26 mouse cellular contexts compared by ENCODE assay signal in genomic region chr8:79067812-79068630, GRCm38 (mm10). TPM values are rescaled to one million over a fixed set of nuclear protein-coding genes. Genes with fewer than 3 reads are reported as not detected.
DNase-seq lines count a peak whose midpoint lies in the region; ATAC-seq and TF ChIP-seq lines count a peak whose summit lies in the region.
"Had no signal": no experiment of that assay in that cellular context is flagged by ENCODE, and none has a peak within 500 bp of the region (broad histone marks: within the 10 kb centered on the region; RNA-seq: fewer than 3 reads in every experiment).

No protein-coding gene starts in this region.

- H3K4me3 ChIP-seq in lung, embryonic 15.5 days = no peak overlapping the region
- no peak overlapping the region for H3K4me3 ChIP-seq in lung, adult 2 months (replicated peaks; ENCODE audit: extremely low read depth, low read depth, low read length)
- no peak overlapping the region for H3K4me3 ChIP-seq in embryonic fibroblast, embryonic 13.5 days (ENCODE audit: insufficient read depth, low read length)
- H3K4me3 ChIP-seq in kidney, embryonic 15.5 days (replicated peaks) = no peak overlapping the region
- H3K4me3 ChIP-seq: embryonic facial prominence, embryonic 10.5 days; embryonic facial prominence, embryonic 13.5 days; forebrain, embryonic 10.5 days; forebrain, embryonic 13.5 days; heart, embryonic 12.5 days; hindbrain, embryonic 12.5 days; hindbrain, embryonic 15.5 days had no signal

- peak overlapping the region; percentile 29; the same call in 1 of the 2 replicates for H3K27ac ChIP-seq in lung, embryonic 15.5 days
- H3K27ac ChIP-seq in embryonic fibroblast, embryonic 13.5 days (ENCODE audit: insufficient read depth, low read length) = peak overlapping the region; percentile 69
- H3K27ac ChIP-seq in kidney, embryonic 15.5 days = no peak overlapping the region
- H3K27ac ChIP-seq: embryonic facial prominence, embryonic 10.5 days; embryonic facial prominence, embryonic 13.5 days; forebrain, embryonic 10.5 days; forebrain, embryonic 13.5 days; hindbrain, embryonic 12.5 days; hindbrain, embryonic 15.5 days had no signal

- H3K36me3 ChIP-seq in lung, embryonic 15.5 days = peaks cover 9% of the 10 kb centered on the region; the same call in 1 of the 2 replicates
- H3K36me3 ChIP-seq in kidney, embryonic 15.5 days = peaks cover 66% of the 10 kb centered on the region

- DNase-seq in lung, adult 2 months = no peak
- peak; percentile 31 for DNase-seq in lung, postnatal 36 days
- no peak for DNase-seq in lung, postnatal 25 days (ENCODE audit: low spot score)
- DNase-seq: adrenal gland, adult 2 months; adrenal gland, postnatal 25 days; cerebellum, adult 11-12 months; cerebellum, adult 8-10 months; cerebellum, postnatal 10 days; cerebellum, postnatal 36 days; embryo, embryonic 11 days; gastrocnemius, postnatal 25 days; heart, adult 18-20 months; heart, postnatal 14 days had no signal

- H3K9ac ChIP-seq in lung, embryonic 15.5 days = no peak overlapping the region
- H3K9ac ChIP-seq in kidney, embryonic 15.5 days = no peak overlapping the region
- H3K9ac ChIP-seq: embryonic facial prominence, embryonic 13.5 days; forebrain, embryonic 13.5 days; heart, embryonic 12.5 days; hindbrain, embryonic 12.5 days; hindbrain, embryonic 15.5 days had no signal

- no peaks in the 10 kb centered on the region for H3K9me3 ChIP-seq in lung, embryonic 15.5 days
- H3K9me3 ChIP-seq in kidney, embryonic 15.5 days (replicated peaks) = no peaks in the 10 kb centered on the region
- H3K9me3 ChIP-seq: embryonic facial prominence, embryonic 10.5 days; embryonic facial prominence, embryonic 13.5 days; forebrain, embryonic 10.5 days; forebrain, embryonic 13.5 days; heart, embryonic 12.5 days; hindbrain, embryonic 12.5 days; hindbrain, embryonic 15.5 days had no signal

- no peak overlapping the region for H3K4me2 ChIP-seq in lung, embryonic 15.5 days
- H3K4me2 ChIP-seq in kidney, embryonic 15.5 days = no peak overlapping the region
- H3K4me2 ChIP-seq: embryonic facial prominence, embryonic 13.5 days; forebrain, embryonic 13.5 days; heart, embryonic 12.5 days; hindbrain, embryonic 12.5 days; hindbrain, embryonic 15.5 days had no signal

- H3K27me3 ChIP-seq in lung, embryonic 15.5 days = no peaks in the 10 kb centered on the region
- H3K27me3 ChIP-seq in kidney, embryonic 15.5 days = no peaks in the 10 kb centered on the region
- H3K27me3 ChIP-seq: embryonic facial prominence, embryonic 13.5 days; forebrain, embryonic 13.5 days; heart, embryonic 12.5 days; hindbrain, embryonic 12.5 days; hindbrain, embryonic 15.5 days; Patski had no signal

- no peak for TF ChIP-seq CTCF in lung, adult 2 months (IDR thresholded peaks at IDR 0.05; ENCODE audit: insufficient read depth, low read length)
- TF ChIP-seq CTCF in embryonic fibroblast, embryonic 13.5 days (IDR thresholded peaks at IDR 0.05; ENCODE audit: borderline replicate concordance, insufficient read depth, low read length) = no peak

- no peak for TF ChIP-seq POLR2A in lung, adult 2 months (IDR thresholded peaks at IDR 0.05; ENCODE audit: borderline replicate concordance, extremely low read depth, low read depth, low read length)
- TF ChIP-seq POLR2A in embryonic fibroblast, embryonic 13.5 days (IDR thresholded peaks at IDR 0.05; ENCODE audit: low read depth, low read length) = no peak

- WGBS in lung, embryonic 15.5 days = 55% methylated on average over 3 of the region's 3 CpGs
- WGBS in lung, adult 2 months = 75% methylated on average over 3 of the region's 3 CpGs
- 86% methylated on average over 3 of the region's 3 CpGs for WGBS in kidney, embryonic 15.5 days

- no peaks in the 10 kb centered on the region for H3K4me1 ChIP-seq in lung, embryonic 15.5 days
- no peaks in the 10 kb centered on the region for H3K4me1 ChIP-seq in lung, adult 2 months (ENCODE audit: control insufficient read depth, insufficient read depth, low read length)
- peaks cover 10% of the 10 kb centered on the region for H3K4me1 ChIP-seq in embryonic fibroblast, embryonic 13.5 days (ENCODE audit: control insufficient read depth, insufficient read depth, low read length)
- no peaks in the 10 kb centered on the region for H3K4me1 ChIP-seq in kidney, embryonic 15.5 days
- H3K4me1 ChIP-seq: embryonic facial prominence, embryonic 10.5 days; embryonic facial prominence, embryonic 13.5 days; forebrain, embryonic 10.5 days had no signal

- peak; percentile 39; the same call in 1 of the 2 replicates for ATAC-seq in lung, embryonic 15.5 days (ENCODE audit: borderline replicate concordance, extremely low read depth, low FRiP score, low TSS enrichment)
- no peak for ATAC-seq in frontal cortex, adult (ENCODE audit: low TSS enrichment)
- ATAC-seq in kidney, embryonic 15.5 days (replicated peaks; ENCODE audit: low FRiP score) = no peak
- ATAC-seq: forebrain, embryonic 13.5 days; forebrain, embryonic 16.5 days; Patski had no signal

RNA-seq across cellular contexts. Expression of gene Zfp827, which starts 39.8 kb away (rescaled TPM):
- 6.5 and 7.5 TPM in 2 replicates for polyA plus RNA-seq in lung, embryonic 15.5 days (2015; fragmentation: Nextera tagmentation; extraction: Ambion mirVana)
- 9.1 and 9.6 TPM in 2 replicates for polyA plus RNA-seq in lung, adult 2 months (2012; rRNA removed)
- 22.9 and 28.8 TPM in 2 replicates for polyA plus RNA-seq in embryonic fibroblast, embryonic 13.5 days (2011; ENCODE audit: insufficient read length, low read depth, missing spikeins)
- 7.4 and 7.9 TPM in 2 replicates for polyA plus RNA-seq in kidney, embryonic 15.5 days (2015; fragmentation: Nextera tagmentation; extraction: Ambion mirVana)
